Mouse (Mus musculus) forebrain, embryonic 10.5 days (tissue): ENCODE results near the gene Gm11236. TPM values are rescaled to one million over a fixed set of nuclear protein-coding genes. Genes with fewer than 3 reads are reported as not detected.
"Not testable (repeated sequence)": the region's sequence is repeated elsewhere in the genome, so short reads cannot be mapped to it uniquely, and the experiment has no call there.

Experiments
- DNase-seq: peaks from one replicate; pipeline ENCODE4 v3.0.0-alpha.2; 2017; ENCODE audit warnings: low spot score; ENCODE audit errors: extremely low spot score
- H3K27ac ChIP-seq: fragments of 300-500 bp; sonication (generic); 2 replicates; pipeline ENCODE4 v1.5.1; 2016; ENCODE audit warnings: mild to moderate bottlenecking
- H3K27me3 ChIP-seq: fragments of 300-500 bp; sonication (generic); 2 replicates; pipeline ENCODE4 v1.6.1; 2016; ENCODE audit warnings: mild to moderate bottlenecking; ENCODE audit not compliant: poor library complexity, severe bottlenecking
- H3K36me3 ChIP-seq: fragments of 300-500 bp; sonication (generic); replicated peaks from 2 replicates; pipeline ENCODE4 v1.6.1; 2016; ENCODE audit warnings: mild to moderate bottlenecking, moderate library complexity
- H3K4me1 ChIP-seq: fragments of 300-500 bp; sonication (generic); 2 replicates; pipeline ENCODE4 v1.6.1; 2016
- H3K4me3 ChIP-seq: fragments of 300-500 bp; sonication (generic); 2 replicates; pipeline ENCODE4 v1.5.1; 2016; ENCODE audit warnings: mild to moderate bottlenecking, moderate library complexity
- H3K9me3 ChIP-seq: fragments of 300-500 bp; sonication (generic); 2 replicates; pipeline ENCODE4 v1.6.1; 2016; ENCODE audit warnings: mild to moderate bottlenecking, moderate library complexity
- WGBS: fragments of 180-500 bp; shearing (Covaris S2); methylation state at CpG from one replicate; pipeline ENCODE4 v1.1.7; 2016; 5-methylcytosine and 5-hydroxymethylcytosine counted together
- polyA plus RNA-seq: library from polyadenylated mRNA; unstranded; fragments of >200 nt; fragmentation: Nextera tagmentation; extraction: Ambion mirVana; gene quantifications from 2 replicates; pipeline ENCODE4 v1.2.1, GENCODE M21; 2016

The Gm11236 gene
- polyA plus RNA-seq: not detected in 2 replicates

DNA sequence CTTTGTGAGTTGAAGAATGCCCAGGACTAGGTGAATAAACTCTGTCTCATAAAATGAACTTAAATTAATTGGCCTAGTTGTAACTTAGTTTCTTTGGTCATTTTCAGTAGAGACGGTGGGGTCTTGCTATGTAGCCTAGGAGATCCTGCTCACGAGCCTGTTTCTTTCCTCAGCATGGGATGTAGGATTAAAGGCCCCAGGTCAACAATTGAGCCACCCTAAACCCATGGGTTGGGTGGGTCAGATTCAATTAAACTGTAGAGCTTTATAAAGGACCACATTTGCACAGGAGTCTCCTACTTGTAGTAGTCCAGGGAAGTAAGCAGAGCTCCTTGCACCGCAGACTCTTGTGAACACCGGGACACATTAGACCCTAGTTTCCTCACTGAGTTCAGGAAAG, at the start of gene Gm11236:
TSS of gene Gm11236 (plus strand) at position 301 of the 400 bp plus-strand sequence.
- not testable (repeated sequence) for H3K27ac ChIP-seq, H3K36me3 ChIP-seq, H3K27me3 ChIP-seq, H3K9me3 ChIP-seq, H3K4me3 ChIP-seq, H3K4me1 ChIP-seq, DNase-seq
- WGBS: no CpG with 5 or more reads among the region's 4 CpGs

DNA sequence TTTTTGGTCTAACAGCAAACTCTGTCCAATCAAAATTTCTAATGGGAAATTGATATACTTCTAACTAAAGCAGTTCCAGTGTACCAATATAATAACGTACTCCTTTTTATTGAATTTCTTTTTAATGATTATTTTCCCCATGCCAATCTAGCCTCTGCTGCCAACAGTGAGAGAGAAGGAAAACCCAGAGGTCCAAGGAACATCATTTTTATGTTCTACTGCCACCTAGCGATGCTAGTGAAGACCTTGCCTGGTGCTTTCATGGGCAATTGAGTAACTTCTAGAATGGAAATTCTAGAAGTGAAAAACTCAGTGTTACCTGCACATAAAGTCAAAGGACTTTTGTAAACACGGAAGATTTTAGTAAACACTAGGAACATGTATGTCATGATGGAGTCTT, 38.7 kb upstream of the Gm11236 start:
- no peaks in the 10 kb centered on the region for H3K27me3 ChIP-seq
- H3K27ac ChIP-seq: no peak overlapping the region
- H3K4me1 ChIP-seq: no peaks in the 10 kb centered on the region
- DNase-seq: no peak
- H3K36me3 ChIP-seq: no peaks in the 10 kb centered on the region
- H3K9me3 ChIP-seq: no peaks in the 10 kb centered on the region
- no peak overlapping the region for H3K4me3 ChIP-seq
- 10% methylated on average over 3 of the region's 3 CpGs for WGBS

DNA sequence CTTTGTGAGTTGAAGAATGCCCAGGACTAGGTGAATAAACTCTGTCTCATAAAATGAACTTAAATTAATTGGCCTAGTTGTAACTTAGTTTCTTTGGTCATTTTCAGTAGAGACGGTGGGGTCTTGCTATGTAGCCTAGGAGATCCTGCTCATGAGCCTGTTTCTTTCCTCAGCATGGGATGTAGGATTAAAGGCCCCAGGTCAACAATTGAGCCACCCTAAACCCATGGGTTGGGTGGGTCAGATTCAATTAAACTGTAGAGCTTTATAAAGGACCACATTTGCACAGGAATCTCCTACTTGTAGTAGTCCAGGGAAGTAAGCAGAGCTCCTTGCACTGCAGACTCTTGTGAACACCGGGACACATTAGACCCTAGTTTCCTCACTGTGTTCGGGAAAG, 30.3 kb upstream of the Gm11236 start, which contains the start of gene Gm11238:
TSS of gene Gm11238 (plus strand) at position 301 of the 400 bp plus-strand sequence.
- not testable (repeated sequence) for H3K9me3 ChIP-seq, H3K4me1 ChIP-seq, H3K27ac ChIP-seq, H3K27me3 ChIP-seq, H3K36me3 ChIP-seq, H3K4me3 ChIP-seq, DNase-seq
- no CpG with 5 or more reads among the region's 3 CpGs for WGBS

DNA sequence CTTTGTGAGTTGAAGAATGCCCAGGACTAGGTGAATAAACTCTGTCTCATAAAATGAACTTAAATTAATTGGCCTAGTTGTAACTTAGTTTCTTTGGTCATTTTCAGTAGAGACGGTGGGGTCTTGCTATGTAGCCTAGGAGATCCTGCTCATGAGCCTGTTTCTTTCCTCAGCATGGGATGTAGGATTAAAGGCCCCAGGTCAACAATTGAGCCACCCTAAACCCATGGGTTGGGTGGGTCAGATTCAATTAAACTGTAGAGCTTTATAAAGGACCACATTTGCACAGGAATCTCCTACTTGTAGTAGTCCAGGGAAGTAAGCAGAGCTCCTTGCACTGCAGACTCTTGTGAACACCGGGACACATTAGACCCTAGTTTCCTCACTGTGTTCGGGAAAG, 15.2 kb upstream of the Gm11236 start, which contains the start of gene Gm11237:
TSS of gene Gm11237 (plus strand) at position 301 of the 400 bp plus-strand sequence.
- H3K9me3 ChIP-seq, H3K27me3 ChIP-seq, H3K4me3 ChIP-seq, H3K27ac ChIP-seq, H3K4me1 ChIP-seq, H3K36me3 ChIP-seq, DNase-seq: not testable (repeated sequence)
- WGBS: no CpG with 5 or more reads among the region's 3 CpGs

DNA sequence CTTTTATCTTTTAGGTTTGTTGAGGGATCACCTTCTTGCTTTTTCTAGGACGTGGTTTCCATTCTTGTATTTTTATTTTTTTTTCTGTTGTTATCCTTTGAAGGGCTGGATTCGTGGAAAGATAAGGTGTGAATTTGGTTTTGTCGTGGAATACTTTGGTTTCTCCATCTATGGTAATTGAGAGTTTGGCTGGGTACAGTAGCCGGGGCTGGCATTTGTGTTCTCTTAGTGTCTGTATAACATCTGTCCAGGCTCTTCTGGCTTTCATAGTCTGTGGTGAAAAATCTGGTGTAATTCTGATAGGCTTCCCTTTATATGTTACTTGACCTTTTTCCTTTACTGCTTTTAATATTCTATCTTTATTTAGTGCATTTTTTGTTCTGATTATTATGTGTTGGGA, 23.9 kb downstream of the Gm11236 start:
- H3K4me3 ChIP-seq, H3K27ac ChIP-seq, H3K36me3 ChIP-seq, H3K4me1 ChIP-seq, H3K27me3 ChIP-seq, DNase-seq, H3K9me3 ChIP-seq: not testable (repeated sequence)
- WGBS: 90% methylated on average over 4 of the region's 4 CpGs

DNA sequence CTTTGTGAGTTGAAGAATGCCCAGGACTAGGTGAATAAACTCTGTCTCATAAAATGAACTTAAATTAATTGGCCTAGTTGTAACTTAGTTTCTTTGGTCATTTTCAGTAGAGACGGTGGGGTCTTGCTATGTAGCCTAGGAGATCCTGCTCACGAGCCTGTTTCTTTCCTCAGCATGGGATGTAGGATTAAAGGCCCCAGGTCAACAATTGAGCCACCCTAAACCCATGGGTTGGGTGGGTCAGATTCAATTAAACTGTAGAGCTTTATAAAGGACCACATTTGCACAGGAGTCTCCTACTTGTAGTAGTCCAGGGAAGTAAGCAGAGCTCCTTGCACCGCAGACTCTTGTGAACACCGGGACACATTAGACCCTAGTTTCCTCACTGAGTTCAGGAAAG, 30.1 kb downstream of the Gm11236 start, which contains the start of gene Gm11239:
TSS of gene Gm11239 (plus strand) at position 301 of the 400 bp plus-strand sequence.
- not testable (repeated sequence) for H3K9me3 ChIP-seq, H3K27ac ChIP-seq, H3K36me3 ChIP-seq, H3K4me1 ChIP-seq, H3K27me3 ChIP-seq, DNase-seq, H3K4me3 ChIP-seq
- no CpG with 5 or more reads among the region's 4 CpGs for WGBS

- H3K9me3 ChIP-seq, H3K27me3 ChIP-seq, H3K4me1 ChIP-seq, H3K36me3 ChIP-seq, DNase-seq, H3K27ac ChIP-seq, H3K4me3 ChIP-seq: not testable (repeated sequence)
- 89% methylated on average over 2 of the region's 4 CpGs for WGBS
These were observed 45.3 kb downstream of the Gm11236 start, which contains the start of gene Gm428 for GRCm38 (mm10) chr4:73683216-73683615. TSS of gene Gm428 (plus strand) at chr4:73683516.

Other genes starting within 250 kb of the Gm11236 start
- gene Gm11487, start 233.0 kb upstream of the Gm11236 start, polyA plus RNA-seq: not detected in 2 replicates
- gene Gm11238, start 30.2 kb upstream of the Gm11236 start, polyA plus RNA-seq: not detected in 2 replicates
- gene Gm11237, start 15.1 kb upstream of the Gm11236 start, polyA plus RNA-seq: not detected in 2 replicates
- gene Gm11239, start 30.2 kb downstream of the Gm11236 start, polyA plus RNA-seq: not detected in 2 replicates
- not detected in 2 replicates for gene Gm428, start 45.4 kb downstream of the Gm11236 start, polyA plus RNA-seq
- 1.8 and 2.3 TPM in 2 replicates for gene Rasef, start 152.9 kb downstream of the Gm11236 start, polyA plus RNA-seq
- not detected in 2 replicates for gene Gm11758, start 238.1 kb downstream of the Gm11236 start, polyA plus RNA-seq